Mouse (Mus musculus) cerebellum, adult 2 months (tissue): ENCODE measurements around the gene Gm11232.

Experiments
- CTCF ChIP-seq: fragments of 200-500 bp; IDR thresholded peaks from 2 replicates; pipeline ENCODE4 v1.5.1; 2011; ENCODE audit warnings: low read depth, mild to moderate bottlenecking, control low read depth, low read length, moderate library complexity, borderline replicate concordance; ENCODE audit not compliant: insufficient read depth
- POLR2A ChIP-seq: fragments of 200-500 bp; IDR thresholded peaks from 2 replicates; pipeline ENCODE4 v1.6.1; 2011; ENCODE audit warnings: low read length, control low read depth, borderline replicate concordance; ENCODE audit not compliant: insufficient read depth

GRCm38 (mm10) chr4:71736529-71736928 lies 21.2 kb downstream of the Gm11232 start:
- TF ChIP-seq CTCF (no peak), POLR2A (no peak)
